Mouse (Mus musculus): ENCODE measurements around the gene Prg2. TPM values are rescaled to one million over a fixed set of nuclear protein-coding genes. Genes with fewer than 3 reads are reported as not detected.

Gene Prg2
- polyA plus RNA-seq (2015; fragmentation: Nextera tagmentation; extraction: Ambion mirVana) = 0.44 TPM in 1 of 2 replicates, not detected in the other

GRCm38 (mm10) chr2:84980188-84980587, at the start of gene Prg2:
TSS of gene Prg2 (plus strand) at chr2:84980461.
- Histone ChIP-seq H3K4me1 (no peaks in the 10 kb centered on the region), H3K9ac (no peak within 1 kb of the TSS), H3K27me3 (no peaks in the 10 kb centered on the region), H3K36me3 (ENCODE audit: poor library complexity, severe bottlenecking) (no peaks in the 10 kb centered on the region), H3K4me3 (no peak within 1 kb of the TSS), H3K4me2 (no peak within 1 kb of the TSS), H3K27ac (no peak within 1 kb of the TSS), H3K9me3 (replicated peaks) (no peaks in the 10 kb centered on the region)
- ATAC-seq = no peak
- 28% methylated on average over 1 of the region's 1 CpGs for WGBS

DNA sequence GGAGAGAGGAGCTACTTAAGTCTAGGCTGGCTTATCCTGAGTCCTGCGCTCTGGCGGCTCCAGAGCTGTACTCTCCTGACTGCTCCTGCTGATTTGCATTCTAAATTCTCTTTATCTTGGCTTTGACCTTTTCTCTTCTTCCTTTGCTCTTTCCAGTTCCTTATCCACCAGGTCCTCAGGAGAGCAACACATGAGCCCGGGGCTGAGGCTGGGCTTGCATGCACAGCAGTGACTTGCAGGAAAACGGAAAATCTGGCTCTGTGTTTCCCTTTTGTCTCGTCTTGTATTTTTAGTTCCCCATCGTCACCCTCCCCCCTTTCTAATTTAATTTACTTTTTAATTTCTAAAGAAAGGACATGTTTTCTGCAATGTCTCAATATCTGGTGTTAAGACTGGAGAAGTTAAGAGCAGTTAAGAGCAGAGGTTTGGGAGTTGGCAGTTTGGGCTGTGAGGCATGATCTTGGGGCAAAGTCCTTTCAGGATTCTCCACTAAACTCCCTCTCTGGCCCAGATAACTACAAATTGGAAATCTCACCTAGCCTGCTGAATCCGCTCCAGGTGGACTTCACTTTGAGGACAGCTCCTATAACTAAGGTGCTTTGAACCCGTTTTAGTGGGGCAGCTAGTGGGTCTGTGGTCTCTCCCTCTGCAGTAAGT, 46.1 kb upstream of the Prg2 start:
- Histone ChIP-seq H3K4me2 (no peak overlapping the region), H3K36me3 (ENCODE audit: poor library complexity, severe bottlenecking) (no peaks in the 10 kb centered on the region), H3K9ac (no peak overlapping the region), H3K4me3 (no peak overlapping the region), H3K4me1 (peaks cover 6% of the 10 kb centered on the region), H3K27me3 (no peaks in the 10 kb centered on the region), H3K9me3 (replicated peaks) (no peaks in the 10 kb centered on the region), H3K27ac (no peak overlapping the region)
- 75% methylated on average over 8 of the region's 8 CpGs for WGBS
- no peak for ATAC-seq

DNA sequence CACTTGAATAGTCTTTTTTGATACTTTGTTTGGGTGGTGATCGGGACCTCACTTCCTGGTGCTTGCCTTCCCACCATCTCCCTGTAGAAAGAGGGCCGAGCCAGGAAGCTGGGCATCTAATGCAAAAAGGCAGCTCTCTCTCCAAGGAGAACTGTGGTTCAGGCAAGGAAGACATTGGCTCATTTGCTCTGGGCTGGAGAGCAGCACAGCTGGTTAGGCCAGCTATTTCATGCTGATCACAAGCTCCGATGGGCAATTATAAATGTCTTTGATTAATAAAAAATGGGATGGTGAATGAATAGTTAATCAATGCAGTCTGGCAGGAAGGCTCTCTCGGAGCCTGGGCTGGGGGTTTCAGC, 45.6 kb upstream of the Prg2 start:
- no peaks in the 10 kb centered on the region for H3K9me3 ChIP-seq (replicated peaks)
- no peaks in the 10 kb centered on the region for H3K27me3 ChIP-seq
- H3K27ac ChIP-seq = no peak overlapping the region
- peaks cover 6% of the 10 kb centered on the region for H3K4me1 ChIP-seq
- no peak overlapping the region for H3K9ac ChIP-seq
- no peaks in the 10 kb centered on the region for H3K36me3 ChIP-seq (ENCODE audit: poor library complexity, severe bottlenecking)
- 42% methylated on average over 4 of the region's 4 CpGs for WGBS
- ATAC-seq = no peak; the same call in 1 of the 2 replicates
- H3K4me3 ChIP-seq = no peak overlapping the region
- H3K4me2 ChIP-seq = no peak overlapping the region

DNA sequence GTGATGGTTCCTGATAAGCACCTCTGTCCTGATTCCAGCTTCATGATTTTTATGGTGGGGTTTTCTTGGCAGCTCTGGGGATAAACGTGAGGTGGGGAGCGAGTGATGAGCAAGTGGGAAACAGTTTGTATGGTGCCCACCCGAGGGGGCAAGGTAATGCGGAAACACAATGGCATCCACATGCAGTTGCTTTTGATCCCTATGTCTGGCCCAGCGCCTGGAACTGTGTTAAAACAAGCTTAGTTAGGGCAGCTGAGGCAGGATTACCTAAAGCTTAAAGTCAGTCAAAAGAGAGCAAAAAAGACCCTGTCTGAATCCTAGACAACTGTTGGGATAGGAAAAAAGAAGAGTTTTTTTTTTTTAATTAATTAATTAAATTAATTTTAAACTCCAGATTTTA, 45.2 kb upstream of the Prg2 start:
- Histone ChIP-seq H3K36me3 (ENCODE audit: poor library complexity, severe bottlenecking) (no peaks in the 10 kb centered on the region), H3K9ac (no peak overlapping the region), H3K9me3 (replicated peaks) (no peaks in the 10 kb centered on the region), H3K4me1 (peaks cover 6% of the 10 kb centered on the region), H3K4me3 (no peak overlapping the region), H3K27ac (no peak overlapping the region), H3K27me3 (no peaks in the 10 kb centered on the region), H3K4me2 (no peak overlapping the region)
- WGBS = 29% methylated on average over 5 of the region's 5 CpGs
- ATAC-seq = peak; percentile 22; the same call in 1 of the 2 replicates

GRCm38 (mm10) chr2:84936474-84937429, 43.5 kb upstream of the Prg2 start, which contains the start of gene Slc43a3:
TSS of gene Slc43a3 (plus strand) at chr2:84936579.
- Histone ChIP-seq H3K36me3 (ENCODE audit: poor library complexity, severe bottlenecking) (no peaks in the 10 kb centered on the region), H3K27me3 (no peaks in the 10 kb centered on the region), H3K4me2 (peak within 1 kb of the TSS; percentile 57), H3K9me3 (replicated peaks) (no peaks in the 10 kb centered on the region), H3K4me1 (peaks cover 6% of the 10 kb centered on the region), H3K9ac (no peak within 1 kb of the TSS), H3K27ac (no peak within 1 kb of the TSS), H3K4me3 (peak within 1 kb of the TSS; percentile 31)
- WGBS = 25% methylated on average over 38 of the region's 38 CpGs
- peak; percentile 86 for ATAC-seq

DNA sequence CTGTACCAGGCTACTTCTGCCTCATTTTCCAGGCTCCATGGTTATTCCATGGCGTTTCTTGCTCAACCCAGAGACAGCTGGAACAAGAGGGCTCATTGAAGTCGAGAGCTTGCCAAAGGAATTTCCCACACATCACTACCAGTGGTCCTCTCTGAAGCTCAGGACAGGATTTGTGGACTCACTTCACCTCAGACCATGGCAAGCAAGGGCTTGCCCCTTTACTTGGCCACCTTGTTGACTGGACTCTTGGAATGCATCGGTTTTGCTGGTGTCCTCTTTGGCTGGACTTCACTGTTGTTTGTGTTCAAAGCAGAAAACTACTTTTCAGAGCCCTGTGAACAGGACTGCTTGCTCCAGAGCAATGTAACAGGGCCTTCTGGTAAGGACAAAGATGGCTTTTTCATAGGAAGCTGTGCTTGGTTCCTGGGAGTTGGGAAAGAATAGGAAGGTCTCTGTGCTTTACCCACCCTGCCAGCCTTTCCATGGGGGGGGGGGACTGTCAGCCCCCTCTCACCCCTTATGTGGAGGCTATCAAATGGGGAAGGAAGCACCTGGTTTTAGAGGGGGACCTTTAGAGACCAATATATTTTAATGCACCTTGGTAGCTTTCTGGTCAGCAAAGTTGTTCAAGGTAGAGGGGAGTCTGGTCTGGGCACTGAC, 42.6 kb upstream of the Prg2 start:
- no peaks in the 10 kb centered on the region for H3K9me3 ChIP-seq (replicated peaks)
- WGBS = 87% methylated on average over 3 of the region's 3 CpGs
- H3K9ac ChIP-seq = no peak overlapping the region
- no peaks in the 10 kb centered on the region for H3K27me3 ChIP-seq
- ATAC-seq = no peak
- H3K4me3 ChIP-seq = no peak overlapping the region
- H3K36me3 ChIP-seq (ENCODE audit: poor library complexity, severe bottlenecking) = no peaks in the 10 kb centered on the region
- peak overlapping the region; percentile 57; the same call in 1 of the 2 replicates for H3K4me2 ChIP-seq
- H3K27ac ChIP-seq = no peak overlapping the region
- H3K4me1 ChIP-seq = peaks cover 6% of the 10 kb centered on the region

GRCm38 (mm10) chr2:84938249-84938946, 41.9 kb upstream of the Prg2 start:
- Histone ChIP-seq H3K27ac (no peak overlapping the region), H3K36me3 (ENCODE audit: poor library complexity, severe bottlenecking) (no peaks in the 10 kb centered on the region), H3K27me3 (no peaks in the 10 kb centered on the region), H3K4me1 (peaks cover 6% of the 10 kb centered on the region), H3K9ac (no peak overlapping the region), H3K4me2 (no peak overlapping the region), H3K4me3 (no peak overlapping the region), H3K9me3 (replicated peaks) (no peaks in the 10 kb centered on the region)
- ATAC-seq = no peak
- WGBS = 89% methylated on average over 5 of the region's 5 CpGs

DNA sequence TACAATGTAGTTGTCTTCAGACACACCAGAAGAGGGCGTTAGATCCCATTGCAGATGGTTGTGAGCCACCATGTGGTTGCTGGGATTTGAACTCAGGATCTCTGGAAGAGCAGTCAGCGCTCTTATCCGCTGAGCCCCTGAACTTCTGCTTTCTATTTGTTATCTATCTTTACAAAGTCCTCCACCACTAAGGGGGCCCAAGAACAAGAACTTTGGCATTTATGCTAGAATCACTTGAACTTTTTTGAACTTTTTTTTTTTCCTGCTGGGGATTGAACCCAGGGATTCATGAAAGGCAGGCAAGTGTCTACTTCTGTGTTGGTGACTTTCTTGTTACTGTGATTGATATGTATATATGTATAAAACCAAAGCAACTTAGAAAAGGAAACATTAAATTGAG, 41.0 kb upstream of the Prg2 start:
- no peaks in the 10 kb centered on the region for H3K27me3 ChIP-seq
- H3K9me3 ChIP-seq (replicated peaks) = no peaks in the 10 kb centered on the region
- no peak overlapping the region for H3K27ac ChIP-seq
- H3K36me3 ChIP-seq (ENCODE audit: poor library complexity, severe bottlenecking) = no peaks in the 10 kb centered on the region
- WGBS = 92% methylated on average over 3 of the region's 3 CpGs
- H3K4me1 ChIP-seq = peaks cover 6% of the 10 kb centered on the region
- no peak for ATAC-seq
- no peak overlapping the region for H3K4me3 ChIP-seq
- no peak overlapping the region for H3K9ac ChIP-seq
- H3K4me2 ChIP-seq = no peak overlapping the region

- H3K27ac ChIP-seq = no peak overlapping the region
- H3K4me2 ChIP-seq = no peak overlapping the region
- no peak for ATAC-seq
- WGBS = 93% methylated on average over 6 of the region's 6 CpGs
- H3K9ac ChIP-seq = no peak overlapping the region
- no peaks in the 10 kb centered on the region for H3K27me3 ChIP-seq
- no peaks in the 10 kb centered on the region for H3K9me3 ChIP-seq (replicated peaks)
- H3K4me3 ChIP-seq = no peak overlapping the region
- no peaks in the 10 kb centered on the region for H3K36me3 ChIP-seq (ENCODE audit: poor library complexity, severe bottlenecking)
- peaks cover 4% of the 10 kb centered on the region for H3K4me1 ChIP-seq
Measured at GRCm38 (mm10) chr2:84939711-84940110, 40.5 kb upstream of the Prg2 start.

DNA sequence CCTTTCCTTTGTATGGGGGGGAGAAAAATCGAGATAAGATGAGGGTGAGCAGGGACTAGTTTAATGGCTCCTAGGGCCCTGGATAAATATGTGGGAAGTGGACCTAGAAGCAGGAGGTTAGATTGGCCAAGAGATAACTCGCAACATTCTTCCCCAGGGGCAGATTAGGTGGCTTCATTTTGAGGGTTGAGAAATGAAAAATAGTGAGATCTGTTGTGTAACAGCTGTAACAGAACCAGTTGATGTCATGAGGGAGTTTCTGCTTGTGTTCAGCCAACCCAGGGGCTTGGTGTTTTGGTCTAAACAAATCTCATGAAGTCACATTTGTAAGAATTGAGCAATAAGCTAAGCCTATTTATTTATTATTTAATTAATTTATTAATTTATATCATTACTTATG, 38.9 kb upstream of the Prg2 start:
- Histone ChIP-seq H3K27me3 (no peaks in the 10 kb centered on the region), H3K4me3 (no peak overlapping the region), H3K9ac (no peak overlapping the region), H3K4me1 (no peaks in the 10 kb centered on the region; the same call in 1 of the 2 replicates), H3K36me3 (ENCODE audit: poor library complexity, severe bottlenecking) (no peaks in the 10 kb centered on the region), H3K4me2 (no peak overlapping the region), H3K27ac (no peak overlapping the region), H3K9me3 (replicated peaks) (no peaks in the 10 kb centered on the region)
- ATAC-seq = no peak
- 88% methylated on average over 2 of the region's 2 CpGs for WGBS

- Histone ChIP-seq H3K4me3 (no peak overlapping the region), H3K36me3 (ENCODE audit: poor library complexity, severe bottlenecking) (no peaks in the 10 kb centered on the region), H3K9ac (no peak overlapping the region), H3K4me1 (no peaks in the 10 kb centered on the region; the same call in 1 of the 2 replicates), H3K9me3 (replicated peaks) (no peaks in the 10 kb centered on the region), H3K27me3 (no peaks in the 10 kb centered on the region), H3K4me2 (no peak overlapping the region), H3K27ac (no peak overlapping the region)
- WGBS = 86% methylated on average over 4 of the region's 4 CpGs
- no peak for ATAC-seq
Measured at GRCm38 (mm10) chr2:84941795-84942194, 38.5 kb upstream of the Prg2 start.
